Mouse (Mus musculus) stomach, postnatal 0 days (tissue): ENCODE data around the gene Tapbp.
"Not testable (repeated sequence)": the region's sequence is repeated elsewhere in the genome, so short reads cannot be mapped to it uniquely, and the experiment has no call there.

Experiments
- CTCF ChIP-seq: IDR thresholded peaks from 2 replicates; pipeline ENCODE4 v1.5.1; 2016; ENCODE audit warnings: antibody characterized with exemption, low read depth, mild to moderate bottlenecking, moderate library complexity
- EP300 ChIP-seq: optimal IDR thresholded peaks from 2 replicates; pipeline ENCODE3; 2016; ENCODE audit warnings: antibody characterized with exemption

DNA sequence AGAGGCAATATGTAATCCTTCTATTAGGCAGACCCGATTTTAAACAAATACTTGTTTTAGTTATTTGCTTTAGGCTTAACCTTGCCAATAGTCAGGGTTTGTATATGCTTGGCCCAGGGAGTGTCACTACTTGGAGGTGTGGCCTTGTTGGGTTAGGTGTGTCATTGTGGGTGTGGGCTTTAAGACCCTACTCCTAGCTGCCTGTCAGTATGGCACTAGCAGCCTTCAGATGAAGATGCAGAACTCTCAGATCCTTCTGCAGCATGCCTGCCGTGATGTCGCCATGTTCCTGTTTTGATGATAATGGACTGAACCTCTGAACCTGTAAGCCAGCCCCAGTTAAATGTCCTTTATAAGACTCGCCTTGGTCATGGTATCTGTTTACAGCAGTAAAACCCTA lies 22.7 kb upstream of the Tapbp start:
- TF ChIP-seq CTCF, EP300: not testable (repeated sequence)
